Mouse (Mus musculus) MEL (cell line): ENCODE data around the gene Mok. TPM values are rescaled to one million over a fixed set of nuclear protein-coding genes. Genes with fewer than 3 reads are reported as not detected.

Source experiments
- DNase-seq: peaks from one replicate; pipeline ENCODE4 v3.0.0; 2011; ENCODE audit warnings: low read depth, low spot score
- H3K27ac ChIP-seq: 2 replicates; pipeline ENCODE4 v1.5.1; 2012; ENCODE audit warnings: low read depth, mild to moderate bottlenecking, control low read depth, low read length, moderate library complexity; ENCODE audit not compliant: control insufficient read depth
- H3K27me3 ChIP-seq, 2 experiments: fragments of 150-350 bp in 1 of 2; sonication (generic) in 1 of 2; 2 replicates each; pipeline ENCODE4 v1.6.1; 2012; ENCODE audit warnings: low read length in 2 of 2, mild to moderate bottlenecking in 2 of 2, improper control_type of control experiment in 1 of 2, moderate library complexity in 1 of 2; ENCODE audit not compliant: insufficient read depth in 2 of 2, control insufficient read depth in 1 of 2
- H3K36me3 ChIP-seq, 2 experiments: 2 replicates each; pipeline ENCODE4 v1.6.1; 2012 to 2014; ENCODE audit warnings: low read length in 2 of 2, improper control_type of control experiment in 1 of 2, inconsistent platforms in 1 of 2, mild to moderate bottlenecking in 1 of 2; ENCODE audit not compliant: insufficient read depth in 2 of 2, control insufficient read depth in 1 of 2
- H3K4me1 ChIP-seq, 2 experiments: fragments of 150-350 bp in 1 of 2; sonication (generic) in 1 of 2; 2 replicates each; pipeline ENCODE4 v1.6.1; 2012; ENCODE audit warnings: low read length in 2 of 2, improper control_type of control experiment in 1 of 2, mild to moderate bottlenecking in 1 of 2; ENCODE audit not compliant: insufficient read depth in 2 of 2, control insufficient read depth in 1 of 2
- H3K4me3 ChIP-seq, 2 experiments: fragments of 150-350 bp in 1 of 2; sonication (generic) in 1 of 2; 2 replicates each; pipeline ENCODE4 v1.5.1; 2012; ENCODE audit warnings: low read depth in 2 of 2, low read length in 2 of 2, mild to moderate bottlenecking in 2 of 2, moderate library complexity in 2 of 2, control low read depth in 1 of 2, improper control_type of control experiment in 1 of 2; ENCODE audit not compliant: control insufficient read depth in 1 of 2, insufficient read depth in 1 of 2
- H3K79me2 ChIP-seq: 2 replicates; pipeline ENCODE4 v1.6.1; 2012; ENCODE audit warnings: mild to moderate bottlenecking, low read length, moderate library complexity; ENCODE audit not compliant: control insufficient read depth, poor library complexity, insufficient read depth
- H3K9ac ChIP-seq: 2 replicates; pipeline ENCODE4 v1.6.1; 2012; ENCODE audit warnings: low read depth, mild to moderate bottlenecking, control low read depth, low read length, moderate library complexity; ENCODE audit not compliant: control insufficient read depth, poor library complexity, severe bottlenecking
- H3K9me3 ChIP-seq: fragments of 150-350 bp; sonication (generic); replicated peaks from 2 replicates; pipeline ENCODE4 v1.6.1; 2012; ENCODE audit warnings: mild to moderate bottlenecking, low read length, improper control_type of control experiment, moderate library complexity; ENCODE audit not compliant: insufficient read depth
- BHLHE40 ChIP-seq: IDR thresholded peaks from 2 replicates; pipeline ENCODE4 v1.6.1; 2012; ENCODE audit warnings: low read depth, mild to moderate bottlenecking, inconsistent platforms, low read length, improper control_type of control experiment, borderline replicate concordance
- CHD1 ChIP-seq: IDR thresholded peaks from 2 replicates; pipeline ENCODE4 v1.6.1; 2012; ENCODE audit warnings: low read depth, mild to moderate bottlenecking, inconsistent platforms, low read length, improper control_type of control experiment
- CHD2 ChIP-seq: IDR thresholded peaks from 2 replicates; pipeline ENCODE4 v1.6.1; 2011; ENCODE audit warnings: low read length, improper control_type of control experiment
- CTCF ChIP-seq, 3 experiments: IDR thresholded peaks in 2 of 3; conservative IDR thresholded peaks in 1 of 3; 2 replicates each; pipeline ENCODE4 v1.5.1; 2011 to 2012; ENCODE audit warnings: low read length in 3 of 3, low read depth in 2 of 3, mild to moderate bottlenecking in 2 of 3, improper control_type of control experiment in 1 of 3, inconsistent platforms in 1 of 3, mixed read lengths in 1 of 3, moderate library complexity in 1 of 3; ENCODE audit not compliant: control insufficient read depth in 1 of 3, insufficient read depth in 1 of 3, poor library complexity in 1 of 3, severe bottlenecking in 1 of 3
- E2F4 ChIP-seq: IDR thresholded peaks from 2 replicates; pipeline ENCODE4 v1.6.1; 2011; ENCODE audit warnings: low read depth, low read length, improper control_type of control experiment, borderline replicate concordance
- EP300 ChIP-seq, 2 experiments: IDR thresholded peaks; 2 replicates each; pipeline ENCODE4 v1.6.1; 2011; ENCODE audit warnings: improper control_type of control experiment in 2 of 2, low read length in 2 of 2, low read depth in 1 of 2, mild to moderate bottlenecking in 1 of 2
- ETS1 ChIP-seq: IDR thresholded peaks from 2 replicates; pipeline ENCODE4 v1.6.1; 2012; ENCODE audit warnings: low read depth, mild to moderate bottlenecking, inconsistent platforms, low read length, improper control_type of control experiment, moderate library complexity
- HCFC1 ChIP-seq: IDR thresholded peaks from 2 replicates; pipeline ENCODE4 v1.6.1; 2012; ENCODE audit warnings: low read depth, mild to moderate bottlenecking, inconsistent platforms, low read length, improper control_type of control experiment, moderate library complexity
- JUND ChIP-seq: IDR thresholded peaks from 2 replicates; pipeline ENCODE4 v1.6.1; 2011; ENCODE audit warnings: low read depth, mild to moderate bottlenecking, improper control_type of control experiment, low read length
- MAX ChIP-seq: IDR thresholded peaks from 2 replicates; pipeline ENCODE4 v1.6.1; 2011; ENCODE audit warnings: low read length, improper control_type of control experiment
- MEF2A ChIP-seq: IDR thresholded peaks from 2 replicates; pipeline ENCODE4 v1.6.1; 2014; ENCODE audit warnings: low read depth, mild to moderate bottlenecking, inconsistent platforms, low read length, improper control_type of control experiment; ENCODE audit not compliant: poor library complexity, insufficient replicate concordance, severe bottlenecking; ENCODE audit errors: extremely low read depth
- MXI1 ChIP-seq: IDR thresholded peaks from 2 replicates; pipeline ENCODE4 v1.6.1; 2011; ENCODE audit warnings: mild to moderate bottlenecking, low read depth, low read length, improper control_type of control experiment
- NELFE ChIP-seq: IDR thresholded peaks from 2 replicates; pipeline ENCODE4 v1.6.1; 2011; ENCODE audit warnings: low read depth, low read length, improper control_type of control experiment
- POLR2A ChIP-seq, 2 experiments: IDR thresholded peaks; 2 replicates each; pipeline ENCODE4 v1.6.1; 2011 to 2012; ENCODE audit warnings: low read length in 2 of 2, mild to moderate bottlenecking in 2 of 2, control low read depth in 1 of 2, improper control_type of control experiment in 1 of 2, low read depth in 1 of 2, moderate library complexity in 1 of 2; ENCODE audit not compliant: control insufficient read depth in 1 of 2, insufficient read depth in 1 of 2, poor library complexity in 1 of 2
- RAD21 ChIP-seq: IDR thresholded peaks from 2 replicates; pipeline ENCODE4 v1.6.1; 2011; ENCODE audit warnings: mild to moderate bottlenecking, low read depth, low read length, improper control_type of control experiment
- RCOR1 ChIP-seq: IDR thresholded peaks from 2 replicates; pipeline ENCODE4 v1.6.1; 2012; ENCODE audit warnings: low read depth, mild to moderate bottlenecking, inconsistent platforms, low read length, improper control_type of control experiment
- SIN3A ChIP-seq: IDR thresholded peaks from 2 replicates; pipeline ENCODE4 v1.6.1; 2012; ENCODE audit warnings: low read length, improper control_type of control experiment, inconsistent platforms
- SMC3 ChIP-seq: IDR thresholded peaks from 2 replicates; pipeline ENCODE4 v1.6.1; 2011; ENCODE audit warnings: low read depth, low read length, improper control_type of control experiment
- TAL1 ChIP-seq: IDR thresholded peaks from 2 replicates; pipeline ENCODE4 v1.6.1; 2012; ENCODE audit warnings: mild to moderate bottlenecking, inconsistent platforms, low read length, moderate library complexity, mixed read lengths
- UBTF ChIP-seq: IDR thresholded peaks from 2 replicates; pipeline ENCODE4 v1.6.1; 2012; ENCODE audit warnings: low read depth, mild to moderate bottlenecking, inconsistent platforms, low read length, improper control_type of control experiment, moderate library complexity, borderline replicate concordance; ENCODE audit not compliant: insufficient read depth
- USF2 ChIP-seq, 2 experiments: IDR thresholded peaks; 2 replicates each; pipeline ENCODE4 v1.6.1; 2011 to 2012; ENCODE audit warnings: improper control_type of control experiment in 2 of 2, low read length in 2 of 2, borderline replicate concordance in 1 of 2, inconsistent platforms in 1 of 2, low read depth in 1 of 2, mild to moderate bottlenecking in 1 of 2; ENCODE audit not compliant: insufficient read depth in 1 of 2
- ZC3H11A ChIP-seq: IDR thresholded peaks from 2 replicates; pipeline ENCODE4 v1.6.1; 2012; ENCODE audit warnings: low read depth, mild to moderate bottlenecking, inconsistent platforms, low read length, improper control_type of control experiment
- ZKSCAN1 ChIP-seq: IDR thresholded peaks from 2 replicates; pipeline ENCODE4 v1.6.1; 2012; ENCODE audit warnings: low read depth, mild to moderate bottlenecking, inconsistent platforms, low read length, improper control_type of control experiment, moderate library complexity
- ZNF384 ChIP-seq: IDR thresholded peaks from 2 replicates; pipeline ENCODE4 v1.6.1; 2012; ENCODE audit warnings: low read depth, mild to moderate bottlenecking, inconsistent platforms, low read length, improper control_type of control experiment
- polyA plus RNA-seq, 2 experiments: library from polyadenylated mRNA; stranded (reverse) in 1 of 2; unstranded in 1 of 2; fragments of >175 nt in 1 of 2; fragments of >200 nt in 1 of 2; gene quantifications; 2 replicates each; pipeline versions ENCODE4 v1.2.1 to v1.2.4; 2012; ENCODE audit warnings: low replicate concordance in 2 of 2, low read depth in 1 of 2; ENCODE audit not compliant: insufficient read length in 2 of 2, insufficient read depth in 1 of 2, missing spikeins in 1 of 2
- total RNA-seq: library from RNA; depleted of rRNA; stranded (reverse); fragments of 300-350 nt; gene quantifications from 2 replicates; pipeline ENCODE4 v1.2.3, GENCODE M21; 2012

The Mok gene
- total and polyA plus RNA-seq, 3 experiments = 0.39 to 1.6 TPM; not detected in 1

DNA sequence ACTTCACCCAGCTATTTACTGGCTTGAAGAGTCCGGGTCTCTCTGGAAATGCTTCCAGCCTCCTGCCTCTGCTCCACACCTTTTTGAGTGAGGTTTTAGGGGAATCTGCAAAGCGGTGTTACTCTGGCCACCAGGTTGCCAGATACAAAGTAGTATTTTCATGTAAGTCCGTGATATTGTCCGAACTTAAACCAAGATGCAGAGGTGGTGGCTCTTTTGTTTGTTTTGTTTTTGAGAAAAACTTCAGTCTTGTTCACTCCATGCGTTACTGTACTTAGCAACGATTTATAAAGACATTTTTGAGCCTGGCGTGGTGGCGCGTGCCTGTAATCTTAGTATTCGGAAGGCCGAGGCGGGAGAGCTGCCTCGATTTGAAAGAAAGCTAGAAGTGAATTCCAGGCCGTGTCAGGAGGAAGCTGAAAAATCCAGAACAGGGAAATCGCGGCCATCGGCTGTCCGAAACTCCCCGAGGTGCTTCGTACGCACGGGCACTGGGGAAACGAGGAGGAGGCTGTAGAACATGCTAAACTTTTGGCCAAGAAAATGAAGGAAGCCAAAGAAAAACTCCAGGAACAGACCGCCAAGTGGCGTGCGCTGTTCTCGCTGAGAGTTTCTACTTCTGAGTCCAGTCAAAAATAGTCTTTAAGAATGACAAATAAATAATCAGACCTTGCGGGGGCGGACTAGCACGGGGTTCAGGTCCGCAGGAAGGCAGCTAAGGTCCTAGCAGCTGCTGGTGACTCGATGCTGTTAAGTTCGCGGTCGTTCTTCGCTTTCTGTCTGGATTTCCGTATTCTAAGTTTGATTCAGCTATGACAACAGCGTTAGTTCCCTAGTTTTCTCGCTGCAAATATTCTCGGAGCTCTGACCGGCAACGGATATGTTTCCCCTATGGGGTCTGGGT is 3.7 kb upstream of the Mok start:
- Histone ChIP-seq H3K4me3 (peak overlapping the region; percentile 47 to 85), H3K4me1 (peaks cover 0 to 12% of the 10 kb centered on the region in 2 experiments; a peak in 3 of 4 replicates), H3K27ac (peak overlapping the region; percentile 83), H3K79me2 (no peaks in the 10 kb centered on the region; the same call in 1 of the 2 replicates), H3K36me3 (peaks cover 0 to 6% of the 10 kb centered on the region in 2 experiments; a peak in 1 of 4 replicates), H3K9ac (peak overlapping the region; percentile 65), H3K27me3 (no peaks in the 10 kb centered on the region), H3K9me3 (no peaks in the 10 kb centered on the region)
- TF ChIP-seq HCFC1 (peak; percentile 65; the same call in 1 of the 2 replicates), CHD1 (peak; percentile 63; the same call in 1 of the 2 replicates), MAX (peak; percentile 62; the same call in 1 of the 2 replicates), RAD21 (peak; percentile 7), ZC3H11A (no peak), NELFE (0 out of 2 replicates have a peak, but pooled peaks have one; percentile 40), MXI1 (peak; percentile 80), SMC3 (peak; percentile 30; the same call in 1 of the 2 replicates), UBTF (peak; percentile 77; the same call in 1 of the 2 replicates), RCOR1 (no peak), CHD2 (no peak), CTCF (IDR thresholded peaks at IDR 0.05 in 2 of 3, conservative IDR thresholded peaks at IDR 0.05 in 1 of 3; ENCODE audit: control insufficient read depth in 1 of 3, insufficient read depth in 1 of 3, low read depth in 2 of 3, low read length in 3 of 3, poor library complexity in 1 of 3, severe bottlenecking in 1 of 3) (peak in 1 of 3 experiments; percentile 18; a peak in 1 of 6 replicates), E2F4 (no peak), BHLHE40 (no peak), SIN3A (peak; percentile 87)
- no peak for DNase-seq

- Histone ChIP-seq H3K27ac (no peak overlapping the region; the same call in 1 of the 2 replicates), H3K79me2 (no peaks in the 10 kb centered on the region; the same call in 1 of the 2 replicates)
- peak; percentile 90 for DNase-seq
- TF ChIP-seq CTCF (IDR thresholded peaks at IDR 0.05 in 2 of 3, conservative IDR thresholded peaks at IDR 0.05 in 1 of 3; ENCODE audit: control insufficient read depth in 1 of 3, insufficient read depth in 1 of 3, low read depth in 2 of 3, low read length in 3 of 3, poor library complexity in 1 of 3, severe bottlenecking in 1 of 3) = peak; percentile 68 to 97 (median 93)
- no peak for TF ChIP-seq MEF2A
- TF ChIP-seq ZNF384 = peak; percentile 49
- 0 out of 4 replicates have a peak, but pooled peaks of 1 of the 2 experiments have one; percentile 18 for TF ChIP-seq EP300 (IDR thresholded peaks at IDR 0.05; ENCODE audit: low read depth in 1 of 2, low read length in 2 of 2)
- TF ChIP-seq TAL1 = no peak
- peak; percentile 84 for TF ChIP-seq SIN3A
- no peak for TF ChIP-seq POLR2A (IDR thresholded peaks at IDR 0.05; ENCODE audit: control insufficient read depth in 1 of 2, insufficient read depth in 1 of 2, low read depth in 1 of 2, low read length in 2 of 2, poor library complexity in 1 of 2)
- TF ChIP-seq ZC3H11A = peak; percentile 70; the same call in 1 of the 2 replicates
- TF ChIP-seq BHLHE40 = peak; percentile 73
- no peak for TF ChIP-seq NELFE
- TF ChIP-seq JUND = no peak
- peak; percentile 23; the same call in 1 of the 2 replicates for TF ChIP-seq ETS1
- peak; percentile 95 for TF ChIP-seq RAD21
- TF ChIP-seq RCOR1 = peak; percentile 23; the same call in 1 of the 2 replicates
- TF ChIP-seq USF2 (IDR thresholded peaks at IDR 0.05; ENCODE audit: borderline replicate concordance in 1 of 2, insufficient read depth in 1 of 2, low read depth in 1 of 2, low read length in 2 of 2) = no peak
- TF ChIP-seq ZKSCAN1 = no peak
Measured at GRCm38 (mm10) chr12:110843194-110844048, 2.7 kb upstream of the Mok start.

More at GRCm38 (mm10) chr12:110843194-110844048, 2.7 kb upstream of the Mok start:
- peaks cover 0 to 6% of the 10 kb centered on the region in 2 experiments; a peak in 1 of 4 replicates for H3K36me3 ChIP-seq
- no peaks in the 10 kb centered on the region for H3K9me3 ChIP-seq
- H3K9ac ChIP-seq = peak overlapping the region; percentile 65
- H3K27me3 ChIP-seq = no peaks in the 10 kb centered on the region
- H3K4me1 ChIP-seq = peaks cover 0 to 12% of the 10 kb centered on the region in 2 experiments; a peak in 2 of 4 replicates
- peak overlapping the region; percentile 47 to 85 for H3K4me3 ChIP-seq
